Mouse (Mus musculus) embryonic fibroblast, embryonic 13.5 days (primary cell): Measurements from ENCODE around the gene Tmem186. TPM values are rescaled to one million over a fixed set of nuclear protein-coding genes. Genes with fewer than 3 reads are reported as not detected.

Source experiments
- H3K27ac ChIP-seq: 2 replicates; pipeline ENCODE4 v1.5.1; 2012; ENCODE audit warnings: low read length, control low read depth, inconsistent platforms; ENCODE audit not compliant: insufficient read depth
- H3K4me1 ChIP-seq: 2 replicates; pipeline ENCODE4 v1.6.1; 2011; ENCODE audit warnings: low read length; ENCODE audit not compliant: control insufficient read depth, insufficient read depth
- H3K4me3 ChIP-seq: 2 replicates; pipeline ENCODE4 v1.5.1; 2011; ENCODE audit warnings: mild to moderate bottlenecking, control low read depth, low read length; ENCODE audit not compliant: insufficient read depth
- CTCF ChIP-seq: IDR thresholded peaks from 2 replicates; pipeline ENCODE4 v1.5.1; 2011; ENCODE audit warnings: mild to moderate bottlenecking, control low read depth, low read length, moderate library complexity, borderline replicate concordance; ENCODE audit not compliant: insufficient read depth
- POLR2A ChIP-seq: IDR thresholded peaks from 2 replicates; pipeline ENCODE4 v1.6.1; 2011; ENCODE audit warnings: low read depth, mild to moderate bottlenecking, control low read depth, low read length, moderate library complexity
- polyA plus RNA-seq: library from polyadenylated mRNA; stranded (reverse); fragments of >200 nt; gene quantifications from 2 replicates; pipeline ENCODE4 v1.2.4, GENCODE M21; 2011; ENCODE audit warnings: low read depth; ENCODE audit not compliant: missing spikeins, insufficient read length

Tmem186 gene
- polyA plus RNA-seq, 1 experiment = 9.6 TPM

- TF ChIP-seq POLR2A (no peak), CTCF (no peak)
- Histone ChIP-seq H3K4me3 (no peak overlapping the region), H3K4me1 (no peaks in the 10 kb centered on the region), H3K27ac (no peak overlapping the region)
These were observed 17.0 kb downstream of the Tmem186 start for GRCm38 (mm10) chr16:8620315-8621115.

GRCm38 (mm10) chr16:8619659-8620314 is 17.7 kb downstream of the Tmem186 start:
- no peaks in the 10 kb centered on the region for H3K4me1 ChIP-seq
- H3K27ac ChIP-seq = no peak overlapping the region
- TF ChIP-seq CTCF (no peak), POLR2A (no peak)
- no peak overlapping the region for H3K4me3 ChIP-seq

GRCm38 (mm10) chr16:8613447-8613846 is 24.1 kb downstream of the Tmem186 start:
- H3K4me1 ChIP-seq = no peaks in the 10 kb centered on the region
- no peak overlapping the region for H3K4me3 ChIP-seq
- no peak overlapping the region for H3K27ac ChIP-seq
- no peak for TF ChIP-seq CTCF
- no peak for TF ChIP-seq POLR2A

GRCm38 (mm10) chr16:8613039-8613438 is 24.5 kb downstream of the Tmem186 start:
- H3K4me1 ChIP-seq = no peaks in the 10 kb centered on the region
- H3K4me3 ChIP-seq = no peak overlapping the region
- TF ChIP-seq POLR2A (no peak), CTCF (no peak)
- H3K27ac ChIP-seq = no peak overlapping the region

GRCm38 (mm10) chr16:8612214-8613005 is 25.1 kb downstream of the Tmem186 start:
- Histone ChIP-seq H3K4me3 (no peak overlapping the region), H3K27ac (no peak overlapping the region), H3K4me1 (no peaks in the 10 kb centered on the region)
- TF ChIP-seq POLR2A (no peak), CTCF (no peak)

GRCm38 (mm10) chr16:8610397-8610796 is 27.1 kb downstream of the Tmem186 start:
- no peak overlapping the region for H3K4me3 ChIP-seq
- H3K4me1 ChIP-seq = no peaks in the 10 kb centered on the region
- TF ChIP-seq CTCF (no peak), POLR2A (no peak)
- H3K27ac ChIP-seq = no peak overlapping the region

GRCm38 (mm10) chr16:8603789-8604188 is 33.7 kb downstream of the Tmem186 start:
- no peak for TF ChIP-seq POLR2A
- TF ChIP-seq CTCF = no peak
- Histone ChIP-seq H3K4me3 (no peak overlapping the region), H3K4me1 (no peaks in the 10 kb centered on the region), H3K27ac (no peak overlapping the region)

GRCm38 (mm10) chr16:8597516-8597915 is 40.0 kb downstream of the Tmem186 start:
- H3K27ac ChIP-seq = no peak overlapping the region
- H3K4me3 ChIP-seq = no peak overlapping the region
- TF ChIP-seq CTCF = no peak
- no peak for TF ChIP-seq POLR2A
- no peaks in the 10 kb centered on the region for H3K4me1 ChIP-seq

- Histone ChIP-seq H3K27ac (no peak overlapping the region), H3K4me3 (no peak overlapping the region), H3K4me1 (no peaks in the 10 kb centered on the region)
- TF ChIP-seq POLR2A (no peak), CTCF (no peak)
These were observed 41.2 kb downstream of the Tmem186 start for GRCm38 (mm10) chr16:8596336-8596735.
